Mouse (Mus musculus): Measurements from ENCODE around the gene Tent2.

DNA sequence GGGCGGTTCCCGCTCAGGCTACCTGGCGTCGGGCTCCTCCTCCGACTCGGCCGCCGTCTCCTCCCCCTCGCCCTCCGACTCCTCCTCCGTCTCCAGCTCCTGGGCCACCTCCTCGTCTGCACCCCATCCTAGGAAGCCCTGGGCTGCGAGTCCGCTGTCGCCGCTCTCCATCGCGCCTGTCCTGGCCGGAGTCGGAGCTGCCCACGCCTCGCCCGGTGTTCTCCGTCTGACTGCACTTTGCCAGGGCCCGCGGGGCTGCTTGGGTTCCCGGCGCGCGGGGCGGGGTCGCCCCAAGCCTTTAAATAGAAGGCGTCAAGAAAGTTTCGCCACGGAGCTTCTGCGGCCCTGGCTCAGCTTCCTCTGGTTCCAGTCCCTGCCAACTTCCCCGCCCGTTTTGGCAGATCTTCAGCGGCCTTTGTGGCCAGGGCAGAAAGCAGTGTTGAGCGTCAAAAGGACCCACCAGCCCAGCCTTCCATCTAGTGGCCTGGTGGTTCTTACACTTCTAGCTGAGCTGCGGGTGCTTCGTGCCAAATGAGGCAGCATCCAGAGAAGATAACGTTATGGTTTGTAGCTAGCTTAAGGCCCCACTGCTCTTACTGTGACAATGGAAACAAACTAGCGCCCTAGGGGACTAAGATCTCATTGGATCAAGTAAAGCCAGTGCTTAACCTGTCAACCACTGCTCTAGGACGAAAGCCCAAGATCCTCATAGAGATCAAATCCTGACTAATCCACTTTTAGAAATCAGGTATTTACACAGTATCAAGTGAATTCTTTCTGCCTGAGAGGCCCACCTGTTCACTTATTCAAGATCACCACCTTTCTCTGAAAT, 47.6 kb downstream of the Tent2 start, which contains the start of gene Cmya5:
- TF ChIP-seq CTCF (IDR thresholded peaks at IDR 0.05; ENCODE audit: extremely low read depth, insufficient read length, insufficient replicate concordance, low read depth, low read length) (0 out of 2 replicates have a peak, but pooled peaks have one; percentile 4), POLR2A (IDR thresholded peaks at IDR 0.05; ENCODE audit: low read depth, low read length) (no peak)
